Mouse (Mus musculus): ENCODE data around the gene Atg7. TPM values are rescaled to one million over a fixed set of nuclear protein-coding genes. Genes with fewer than 3 reads are reported as not detected.
A peak's percentile ranks its signal among the peaks of the same experiment; 100 is the strongest.

The Atg7 gene
- total RNA-seq, 4 experiments from 2014 or later, result 34.1 to 42.9 (median 39.6) TPM

DNA sequence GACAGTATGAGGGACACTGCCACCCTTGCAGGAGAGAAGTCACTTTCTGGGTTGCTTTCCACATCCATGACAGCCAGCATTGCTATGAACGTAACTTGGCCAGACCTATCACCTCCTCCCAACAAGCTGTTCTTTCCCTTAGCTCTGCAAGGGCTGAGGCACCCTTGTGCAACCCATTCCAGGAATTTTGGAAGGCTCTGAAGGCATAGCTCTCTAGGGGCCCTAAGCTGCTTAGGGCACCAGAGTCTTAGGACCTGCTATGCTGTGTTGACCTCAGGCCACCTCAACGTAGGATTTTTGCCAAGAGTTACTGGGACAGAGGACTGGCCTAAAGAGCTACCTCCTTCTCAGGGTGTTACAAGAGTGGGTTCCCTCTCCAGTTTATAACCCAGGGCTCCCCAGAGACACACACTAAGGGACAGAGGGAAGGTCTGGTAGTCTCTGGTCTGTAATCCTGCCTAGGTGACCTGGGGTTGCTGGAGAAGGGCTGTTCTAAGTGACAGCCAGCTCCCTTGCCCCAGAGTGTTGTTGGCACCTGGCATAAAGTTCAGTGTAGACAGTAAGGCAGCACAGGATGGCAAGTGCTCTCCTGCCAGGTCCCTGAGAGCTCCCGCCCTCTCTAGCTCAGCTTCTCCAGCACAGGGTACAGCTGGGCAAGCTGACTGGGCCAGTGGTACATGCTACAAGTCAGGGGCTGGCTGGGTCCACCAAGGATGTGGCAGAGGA, 215.3 kb downstream of the Atg7 start:
- DNase-seq, result no peak

DNA sequence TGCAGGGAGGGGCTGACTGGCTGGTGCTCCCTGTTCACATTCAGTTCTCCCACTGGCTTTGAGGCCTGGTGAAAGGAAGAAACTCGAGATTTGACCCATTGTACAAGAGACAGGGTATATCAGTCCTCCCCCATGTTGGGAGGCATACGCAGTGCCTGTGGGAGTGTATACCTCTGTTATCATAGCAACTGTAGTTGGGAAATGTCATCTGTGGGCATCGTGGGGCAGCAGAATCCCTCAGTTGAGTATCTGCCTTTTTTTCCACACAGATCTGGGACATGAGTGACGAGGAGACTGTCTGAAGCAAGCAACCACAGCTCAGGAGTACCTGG, 215.8 kb downstream of the Atg7 start:
- DNase-seq, result no peak

DNA sequence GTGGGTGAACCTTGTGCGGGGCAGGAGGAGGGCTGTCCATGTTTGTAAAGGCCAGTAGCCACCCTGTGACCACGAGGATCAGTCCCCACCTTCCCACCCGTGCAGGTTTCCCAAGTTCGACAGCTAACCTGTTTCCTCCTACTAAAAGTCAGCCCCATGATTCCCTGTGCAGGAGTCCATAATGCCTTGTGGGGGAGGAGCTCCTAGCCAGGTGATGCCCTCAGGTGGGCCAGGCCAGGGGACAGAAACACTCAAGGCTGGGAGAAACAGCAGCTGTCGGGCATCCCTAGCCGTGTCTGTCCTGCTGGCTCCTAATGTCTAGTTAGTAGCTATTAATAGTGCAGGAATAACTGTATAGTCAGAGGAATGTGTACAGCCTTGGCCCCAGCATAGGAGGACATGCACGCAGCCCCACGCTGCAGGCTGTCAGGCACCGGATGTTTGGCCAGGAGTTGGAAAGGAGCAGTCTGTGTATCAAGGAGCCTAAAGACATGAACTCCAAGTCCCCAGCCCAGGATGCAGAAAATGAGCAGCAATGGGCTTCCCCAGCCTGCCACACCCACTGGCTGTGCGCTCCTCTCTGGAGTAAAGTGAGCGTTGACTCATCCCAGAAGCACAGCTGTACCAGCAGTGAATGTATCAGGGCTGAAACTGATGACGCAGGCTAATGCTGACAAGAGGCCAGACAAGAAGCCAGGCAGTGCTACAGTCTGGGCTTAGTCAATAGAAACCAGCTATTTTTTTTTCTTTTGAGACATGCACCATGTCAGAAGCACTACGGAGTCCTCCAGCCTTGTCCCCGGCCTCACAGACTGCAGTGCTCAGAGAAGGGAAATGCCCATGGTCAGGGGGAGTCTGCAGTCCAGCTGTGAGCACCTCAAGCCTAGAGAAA, 218.0 kb downstream of the Atg7 start:
- DNase-seq, result no peak

DNA sequence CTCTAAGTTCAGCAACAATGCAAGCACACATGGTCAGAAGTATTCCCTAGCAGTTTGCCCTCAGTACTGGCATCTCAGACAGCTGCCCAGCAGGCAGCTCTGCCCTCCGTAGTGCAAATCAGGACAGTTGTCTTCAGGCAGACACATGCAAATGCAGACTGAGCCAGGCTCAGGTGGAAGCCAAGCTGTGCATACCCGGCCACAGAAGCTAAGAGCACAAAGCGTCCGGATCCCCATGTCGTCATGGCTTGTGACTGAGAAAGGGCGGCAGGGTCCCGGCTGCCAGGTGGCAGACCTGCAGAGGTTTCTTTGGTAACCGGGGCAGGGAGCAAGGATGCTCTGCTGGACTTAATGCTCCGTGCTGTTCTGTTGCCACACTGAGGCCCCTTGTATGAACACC, 218.7 kb downstream of the Atg7 start:
- DNase-seq, result no peak

DNA sequence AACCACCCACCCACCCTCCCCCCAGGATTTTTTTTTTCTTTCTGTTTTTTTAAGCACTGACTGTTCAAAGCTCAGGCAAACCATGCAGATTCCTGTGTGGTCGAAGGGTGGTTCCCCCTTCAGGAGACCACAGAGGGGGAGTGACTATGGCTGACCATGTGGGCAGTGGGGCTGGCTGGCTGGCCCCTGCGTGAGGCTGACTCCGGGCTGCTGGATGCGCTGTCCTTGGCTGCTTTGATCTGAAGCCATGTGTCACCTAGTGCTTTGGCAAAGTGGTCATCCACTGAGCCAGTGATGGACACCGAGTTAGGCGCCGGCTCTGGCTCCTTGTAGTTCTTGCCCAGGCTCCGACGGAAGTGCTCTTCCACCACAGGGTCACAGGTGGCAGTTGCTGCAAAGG, 219.1 kb downstream of the Atg7 start:
- no peak for DNase-seq

DNA sequence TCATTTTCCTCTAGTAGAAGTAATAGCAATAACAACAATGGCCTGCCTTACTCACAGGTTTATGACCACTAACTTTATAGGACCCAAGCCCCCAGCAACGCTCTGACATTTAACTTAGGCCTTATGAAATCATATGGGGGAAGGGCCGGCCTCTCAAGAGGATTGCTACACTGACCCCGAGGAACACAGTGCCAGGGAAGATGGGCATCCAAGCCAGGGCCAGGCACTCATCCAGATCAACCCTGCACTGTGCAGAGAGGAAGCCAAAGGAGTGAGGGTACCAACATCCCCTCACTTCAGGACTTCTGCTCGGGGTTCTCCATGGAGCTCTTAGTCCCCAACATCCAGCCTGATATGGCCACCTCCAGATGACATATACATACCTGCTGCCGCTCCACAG, 220.6 kb downstream of the Atg7 start:
- DNase-seq, result no peak

DNA sequence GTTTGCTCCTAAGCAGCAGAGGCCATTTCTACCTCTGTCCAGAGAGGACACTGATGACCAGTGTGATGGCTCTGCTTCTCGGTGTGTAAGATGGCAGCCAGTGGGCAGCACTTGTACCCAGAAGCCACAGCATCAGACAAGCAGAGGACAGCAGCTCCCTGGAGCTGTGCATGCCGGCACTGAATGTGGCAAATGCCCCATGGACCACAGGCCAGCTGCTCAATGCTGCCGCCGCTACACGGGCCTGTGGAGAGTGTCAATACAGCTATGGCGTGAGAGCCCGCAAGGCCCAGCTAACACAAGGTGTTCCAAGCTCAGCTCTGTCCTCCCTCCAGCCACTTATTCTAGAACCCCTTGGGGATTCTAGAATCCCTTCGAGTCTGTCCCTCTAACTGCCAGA, 221.5 kb downstream of the Atg7 start:
- DNase-seq, result no peak

DNA sequence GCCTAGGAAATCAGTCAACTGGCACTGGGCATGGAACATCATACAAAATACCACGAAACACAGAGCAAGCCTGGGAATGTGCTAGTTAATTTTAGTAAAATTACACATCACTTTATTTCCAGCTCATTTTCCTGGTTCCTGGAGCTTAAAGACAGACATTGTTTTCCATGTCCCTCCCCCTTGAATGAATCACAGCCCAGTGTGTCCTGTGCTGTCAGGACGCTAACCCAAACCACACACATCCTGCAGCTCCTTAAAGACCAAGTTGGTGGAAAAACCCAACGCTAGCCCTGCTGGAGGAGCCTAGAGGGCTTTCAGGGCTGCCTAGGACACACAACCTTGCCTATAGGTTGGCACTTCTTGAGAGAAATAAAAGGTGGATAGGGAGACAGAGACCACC, 223.2 kb downstream of the Atg7 start:
- DNase-seq, result no peak

DNA sequence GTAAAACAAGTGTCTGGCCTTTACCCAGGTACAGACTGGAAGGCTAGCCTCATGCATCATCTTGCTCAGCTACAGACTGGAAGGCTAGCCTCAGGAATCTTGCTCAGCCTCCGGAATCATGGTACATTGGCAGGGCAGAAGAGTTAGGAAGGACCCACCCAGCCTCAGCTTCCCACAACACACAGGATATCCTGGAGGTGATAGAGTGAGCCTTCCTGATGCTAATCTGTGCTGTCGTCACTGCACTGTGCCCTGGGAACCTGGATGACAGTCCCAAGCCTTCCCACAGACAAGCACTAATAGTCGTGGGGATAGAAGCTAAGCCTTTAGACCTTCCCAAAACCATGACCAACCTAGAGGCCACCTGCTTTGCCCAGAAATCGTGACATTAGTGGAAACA, 223.7 kb downstream of the Atg7 start:
- no peak for DNase-seq

DNA sequence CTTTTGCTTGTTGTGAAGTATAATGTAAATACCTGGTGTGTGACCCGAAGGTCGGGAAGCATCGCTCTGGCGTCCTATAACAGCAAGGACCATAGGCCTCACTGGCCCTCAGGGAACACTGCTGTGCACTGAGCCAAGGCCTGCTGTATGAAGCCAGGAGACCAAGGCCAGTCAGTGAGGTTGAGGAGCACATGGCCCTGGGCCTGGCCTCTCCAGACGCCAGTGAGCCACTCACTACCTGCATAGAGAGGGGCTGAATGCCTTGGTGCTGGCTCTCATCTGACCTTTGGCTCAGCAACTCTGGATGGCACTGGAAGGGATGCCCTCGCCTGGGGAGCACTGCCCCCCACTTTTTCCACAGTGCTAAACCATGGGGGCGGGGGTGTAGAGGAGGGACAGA, 225.8 kb downstream of the Atg7 start:
- peak; percentile 55 for DNase-seq

DNA sequence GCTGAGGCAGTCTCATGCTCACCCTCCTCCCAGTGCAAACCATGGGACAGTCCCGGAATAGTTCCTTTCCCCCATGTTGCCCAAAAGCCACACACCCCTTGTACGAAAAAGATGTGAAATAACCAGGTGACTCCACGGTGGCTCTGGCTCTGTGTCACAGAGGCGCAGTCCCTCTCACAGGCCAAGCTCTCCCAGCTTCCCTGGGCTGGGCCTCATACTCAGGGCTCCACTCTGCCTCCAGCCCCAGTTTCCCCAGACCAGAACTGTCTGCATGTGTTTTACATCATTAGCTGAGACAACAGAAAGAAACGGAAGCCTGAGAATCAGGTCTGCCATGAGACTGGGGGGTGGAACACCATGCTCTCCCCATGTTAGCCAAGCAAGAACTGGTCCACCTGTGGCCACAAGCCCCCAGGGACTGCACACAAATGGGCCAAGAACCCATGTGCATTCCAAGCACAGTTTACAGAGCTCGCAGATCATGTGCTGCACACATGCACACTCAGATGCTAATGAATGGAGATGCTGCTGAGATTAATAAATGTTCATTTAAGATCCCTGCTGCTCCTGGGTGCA, 226.7 kb downstream of the Atg7 start:
- DNase-seq, result no peak

DNA sequence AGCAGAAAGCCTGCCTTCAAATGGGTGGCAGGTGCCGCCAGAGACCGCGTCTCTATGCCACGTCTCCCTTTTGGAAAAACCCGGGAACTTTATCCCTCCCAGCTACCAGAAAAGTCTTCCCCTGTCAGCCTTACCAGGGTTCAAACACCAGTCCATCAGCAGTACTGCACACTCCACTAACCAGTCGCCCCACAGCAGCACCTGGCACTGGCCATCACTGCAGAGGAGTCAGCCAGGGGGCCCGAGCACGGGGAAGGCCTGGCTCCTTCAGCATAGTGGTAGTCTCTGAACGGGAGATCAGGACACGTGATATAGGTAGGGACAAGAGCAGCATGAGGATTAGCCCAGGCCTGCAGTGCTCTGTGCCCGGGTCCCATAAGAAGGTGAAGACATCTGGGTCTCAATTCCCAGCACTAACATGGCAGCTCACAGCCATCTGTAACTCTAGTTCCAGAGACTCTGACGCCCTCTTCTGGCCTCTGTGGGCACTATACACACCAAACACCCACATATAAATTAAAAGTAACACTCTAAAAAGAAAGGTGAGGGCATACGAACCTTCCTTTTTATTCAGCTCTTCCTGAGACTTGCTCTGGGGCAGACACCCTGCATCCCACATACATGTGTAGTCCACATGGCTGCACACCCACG, 228.2 kb downstream of the Atg7 start:
- no peak for DNase-seq

DNA sequence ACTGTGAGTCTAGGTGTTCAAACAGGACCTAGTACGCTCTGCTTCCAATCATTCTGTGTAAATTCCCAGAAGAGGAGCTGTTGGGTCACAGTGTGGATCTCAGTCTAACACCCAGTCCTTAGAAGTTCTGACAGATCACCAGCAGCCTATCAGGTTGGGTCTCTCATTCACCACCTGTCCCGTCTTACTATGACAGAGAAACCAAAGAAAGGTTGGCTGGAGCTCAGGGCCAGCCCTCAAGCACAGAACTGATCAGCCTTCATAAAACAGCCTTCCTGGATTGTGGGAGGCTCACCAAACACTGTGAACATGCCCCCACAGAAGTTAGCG, 230.9 kb downstream of the Atg7 start:
- no peak for DNase-seq

DNA sequence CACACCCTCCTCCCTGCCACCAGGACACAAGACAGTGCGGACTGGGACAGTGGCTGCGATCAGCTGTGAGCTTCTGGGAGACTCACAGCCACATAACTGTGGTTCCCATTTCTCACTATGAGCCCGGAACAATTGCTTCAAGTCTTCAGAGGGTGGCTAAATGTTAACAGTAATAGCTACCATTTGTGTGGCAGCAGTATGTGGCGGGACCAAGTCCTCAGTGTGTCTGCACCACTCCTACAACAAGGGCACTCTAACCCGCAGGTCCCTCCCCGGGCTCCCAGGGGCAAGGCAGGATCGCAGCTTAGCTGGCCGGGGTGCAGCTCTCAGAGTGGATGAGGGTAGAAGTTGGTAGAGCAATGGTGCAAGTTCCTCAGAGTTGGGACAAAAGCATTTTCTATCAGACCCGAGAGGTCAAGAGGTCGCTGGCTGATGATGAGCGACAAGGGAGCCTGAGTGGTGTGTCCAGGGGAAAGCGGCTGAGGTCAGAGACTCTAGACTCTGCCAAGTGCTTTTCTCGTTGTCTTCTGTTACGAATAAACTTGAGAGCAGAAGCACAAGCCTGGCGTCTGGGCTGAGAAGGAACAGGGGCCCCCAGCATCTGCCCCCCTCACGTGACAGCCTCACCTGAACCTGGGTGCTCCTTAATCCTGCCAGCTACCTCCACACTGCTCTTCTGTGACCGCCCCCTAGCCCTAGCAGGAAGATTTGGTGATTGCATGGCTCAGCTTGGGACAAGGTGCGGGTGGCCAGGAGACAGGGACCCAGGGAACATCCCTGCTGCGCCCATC, 231.4 kb downstream of the Atg7 start:
- no peak for DNase-seq

DNA sequence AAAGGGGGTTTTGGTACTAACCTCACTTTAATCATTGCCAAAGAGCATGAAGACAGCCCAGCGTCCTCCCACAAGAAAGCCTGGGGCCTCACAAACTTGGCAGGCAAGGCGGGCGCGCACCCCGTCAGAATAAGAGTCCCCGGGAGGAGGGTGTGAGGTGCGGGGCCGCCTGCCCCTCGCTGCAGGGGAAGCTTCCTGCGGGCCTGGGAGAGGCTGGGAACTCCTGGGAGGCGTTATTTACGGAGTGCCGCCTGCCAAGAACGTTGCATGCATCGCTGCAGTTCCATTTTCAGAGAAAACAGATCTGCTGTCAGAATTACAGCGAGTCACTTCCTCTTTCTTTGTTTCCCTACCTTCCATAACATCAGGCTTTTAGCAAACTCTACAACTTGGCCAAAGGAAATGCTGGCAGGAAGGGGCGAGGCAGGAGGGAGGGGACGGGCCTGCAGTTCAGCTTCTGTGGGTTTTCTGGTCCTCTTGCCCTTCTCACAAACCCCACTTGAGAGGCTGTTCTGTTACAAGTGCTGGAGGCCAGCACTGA, 232.2 kb downstream of the Atg7 start:
- peak; percentile 89 for DNase-seq

DNA sequence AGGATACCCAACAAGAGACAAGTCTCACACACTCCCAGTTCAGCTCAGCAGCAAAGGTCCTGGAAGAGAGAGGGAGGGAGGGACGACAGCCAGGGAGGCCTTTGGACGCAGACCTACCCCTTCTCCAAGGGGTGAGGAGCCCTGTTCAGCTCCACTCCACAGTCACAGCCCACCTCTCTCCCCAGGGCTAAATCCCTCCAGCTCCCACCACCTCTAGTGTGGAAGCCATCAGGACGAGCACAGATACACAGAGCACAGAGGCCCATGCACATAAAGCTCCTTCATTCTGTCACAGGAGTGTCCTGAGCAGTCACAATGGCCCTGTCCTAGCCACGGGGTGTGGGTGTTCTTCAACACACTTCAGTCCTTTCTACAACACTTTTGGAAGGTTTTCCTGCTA, 233.1 kb downstream of the Atg7 start:
- no peak for DNase-seq

DNA sequence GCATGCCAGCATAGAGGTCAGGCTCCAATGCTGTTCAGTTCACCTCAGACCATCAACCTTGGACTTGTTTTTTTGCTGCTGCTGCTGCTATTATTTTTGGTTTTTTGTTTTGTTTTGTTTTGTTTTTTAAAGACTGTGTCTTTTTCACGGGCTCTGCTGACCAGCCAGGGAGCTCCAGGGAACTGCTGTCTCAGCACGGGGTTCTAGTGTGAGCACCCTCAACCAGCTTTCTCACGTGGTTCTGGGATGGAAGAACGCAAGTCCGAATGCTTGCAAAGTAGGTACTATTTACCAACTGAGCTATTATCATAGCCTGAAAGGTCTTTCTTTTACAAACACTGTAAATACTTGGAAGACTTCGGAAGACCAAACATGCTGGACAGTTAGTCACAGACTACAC, 233.6 kb downstream of the Atg7 start:
- no peak for DNase-seq

DNA sequence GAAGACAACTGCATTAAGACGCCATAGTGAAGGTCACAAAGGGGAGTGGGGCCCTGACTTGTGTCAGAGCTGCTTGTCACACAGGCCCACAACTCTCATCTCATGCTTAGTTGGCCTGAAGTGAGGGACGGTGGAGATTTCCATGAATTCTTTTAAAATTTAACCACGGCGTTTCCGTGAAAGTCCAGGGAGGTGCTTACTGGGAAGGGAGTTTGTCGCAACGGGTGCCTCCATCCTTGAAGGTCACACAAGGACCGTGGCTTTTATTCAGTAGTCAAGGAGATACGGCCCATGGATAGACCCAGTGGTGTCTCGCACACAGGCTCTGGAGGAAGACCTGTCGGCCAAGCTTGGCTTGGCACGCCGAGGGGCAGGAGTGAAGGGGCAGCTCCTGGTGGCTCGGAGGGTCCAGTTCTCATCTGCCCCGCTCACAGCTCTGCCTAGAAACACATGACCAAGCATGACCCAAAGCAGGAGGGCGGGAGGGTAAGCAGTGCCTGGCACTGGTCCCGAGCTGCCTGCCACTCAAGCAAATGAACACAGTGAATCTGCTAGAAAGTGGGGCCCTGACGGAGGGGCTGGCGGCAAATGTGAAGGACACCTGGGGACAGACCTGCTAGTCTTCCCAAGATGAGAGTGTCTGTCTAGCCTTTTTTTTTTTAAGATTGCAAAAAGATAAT, 236.1 kb downstream of the Atg7 start:
- DNase-seq, result no peak

DNA sequence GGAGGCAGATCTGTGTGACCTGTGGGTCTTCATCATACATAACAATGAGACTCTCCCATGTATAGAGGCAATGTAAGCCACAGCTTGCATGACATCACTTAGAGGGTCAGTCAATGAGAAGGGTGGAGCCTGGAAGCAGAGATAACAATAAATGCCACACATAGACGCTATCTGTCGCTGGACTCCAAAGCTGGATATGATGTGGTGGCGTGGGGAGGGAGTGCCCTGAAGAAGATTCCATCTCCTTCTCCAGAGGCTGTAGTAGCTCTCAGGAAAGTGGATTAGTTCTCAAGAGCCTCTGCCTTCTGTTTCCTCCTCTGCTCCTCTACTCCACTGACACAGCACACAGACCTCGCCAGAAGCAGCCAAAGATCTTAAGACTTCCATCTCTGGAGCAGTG, 237.9 kb downstream of the Atg7 start:
- no peak for DNase-seq

DNA sequence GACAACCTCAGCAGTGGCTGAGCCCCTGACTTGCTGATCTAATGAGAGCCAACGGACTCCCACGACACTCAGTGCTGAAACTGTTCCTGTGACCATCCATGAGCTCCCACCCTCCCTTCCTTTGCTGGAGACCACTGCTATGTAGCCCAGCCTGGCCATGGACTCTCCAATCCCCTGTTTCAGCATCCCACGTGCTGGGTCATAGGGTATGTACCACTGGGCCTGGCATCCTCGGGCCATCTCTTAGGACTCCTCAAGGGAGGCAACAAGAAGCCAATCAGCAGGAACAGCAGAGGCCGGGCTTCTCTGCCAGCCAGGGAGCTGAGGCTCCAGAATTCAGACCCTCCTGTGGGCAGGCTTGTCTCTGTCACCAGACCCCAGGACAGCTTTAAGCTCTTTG, 239.3 kb downstream of the Atg7 start:
- no peak for DNase-seq

DNA sequence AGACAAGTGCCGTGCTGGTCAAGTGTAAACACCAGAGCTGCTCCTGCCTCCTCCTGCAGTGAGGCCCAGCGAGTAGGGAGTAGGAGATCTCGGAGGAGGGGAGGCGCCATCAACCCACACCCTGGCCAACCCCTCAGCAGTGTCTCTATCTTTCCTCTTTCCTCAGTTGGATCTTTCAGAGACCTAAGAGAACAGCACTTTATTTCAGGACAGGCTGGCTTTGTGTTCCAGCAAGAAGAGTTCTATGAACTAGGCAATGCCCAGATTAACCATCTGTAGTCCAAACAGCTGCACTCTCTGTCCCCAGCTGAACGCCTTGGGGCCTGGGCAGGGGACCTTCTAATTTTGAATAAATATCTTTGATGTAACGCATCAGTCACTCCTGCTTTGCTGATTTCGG, 239.8 kb downstream of the Atg7 start:
- no peak for DNase-seq

DNA sequence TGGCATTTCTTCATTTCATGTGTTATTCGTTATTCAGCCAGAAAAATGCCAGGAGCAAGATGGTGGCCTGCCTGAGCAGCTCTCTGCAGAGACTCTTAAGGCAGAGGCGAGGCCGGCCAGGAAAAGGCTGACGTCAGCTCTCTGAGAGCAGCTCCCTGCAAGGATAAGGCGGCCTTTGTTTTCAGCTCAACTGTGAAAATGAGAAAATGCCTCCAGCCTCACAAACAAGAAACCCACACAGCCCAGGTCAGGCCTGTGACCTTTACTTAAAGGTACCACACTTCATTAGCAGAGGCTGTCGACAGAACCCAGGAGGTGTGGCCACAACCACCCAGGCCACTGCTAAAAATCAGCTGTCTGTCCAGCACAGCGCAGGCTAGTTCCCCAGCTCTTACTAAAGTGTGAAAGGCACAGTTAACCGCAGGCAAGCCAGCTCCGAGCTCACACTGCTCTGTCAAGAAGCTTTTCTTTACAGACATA, 240.4 kb downstream of the Atg7 start:
- DNase-seq, result peak; percentile 58
